Mouse (Mus musculus) intestine, postnatal 0 days (tissue): Measurements from ENCODE around the gene Tas1r2. TPM values are rescaled to one million over a fixed set of nuclear protein-coding genes. Genes with fewer than 3 reads are reported as not detected.

Source experiments
- ATAC-seq: fragments of 200-750 bp; cut with Nextera tagmentation; 2 replicates; pipeline ENCODE4 v1.8.0; 2017; ENCODE audit warnings: mild to moderate bottlenecking, moderate TSS enrichment, moderate library complexity
- H3K27ac ChIP-seq: fragments of 300-500 bp; sonication (generic); 2 replicates; pipeline ENCODE4 v1.5.1; 2014; ENCODE audit warnings: mild to moderate bottlenecking, low read depth, low read length, moderate library complexity
- H3K27me3 ChIP-seq: fragments of 300-500 bp; sonication (generic); replicated peaks from 2 replicates; pipeline ENCODE4 v1.6.1; 2014; ENCODE audit warnings: low read length, mixed read lengths; ENCODE audit not compliant: control insufficient read depth, insufficient read depth
- H3K36me3 ChIP-seq: fragments of 300-500 bp; sonication (generic); 2 replicates; pipeline ENCODE4 v1.6.1; 2014; ENCODE audit warnings: mild to moderate bottlenecking, moderate library complexity; ENCODE audit not compliant: control insufficient read depth, insufficient read depth
- H3K4me1 ChIP-seq: fragments of 300-500 bp; sonication (generic); replicated peaks from 2 replicates; pipeline ENCODE4 v1.6.1; 2014; ENCODE audit warnings: antibody characterized with exemption, low read length, mixed read lengths; ENCODE audit not compliant: control insufficient read depth, insufficient read depth
- H3K4me2 ChIP-seq: fragments of 300-500 bp; sonication (generic); replicated peaks from 2 replicates; pipeline ENCODE4 v1.6.1; 2014; ENCODE audit warnings: low read depth, mild to moderate bottlenecking, moderate library complexity
- H3K4me3 ChIP-seq: fragments of 300-500 bp; sonication (generic); 2 replicates; pipeline ENCODE4 v1.5.1; 2014; ENCODE audit warnings: low read depth, low read length
- H3K9ac ChIP-seq: fragments of 300-500 bp; sonication (generic); 2 replicates; pipeline ENCODE4 v1.6.1; 2014; ENCODE audit warnings: mild to moderate bottlenecking, low read depth, low read length
- H3K9me3 ChIP-seq: fragments of 300-500 bp; sonication (generic); 2 replicates; pipeline ENCODE4 v1.6.1; 2016; ENCODE audit warnings: mixed run types; ENCODE audit not compliant: control insufficient read depth
- CTCF ChIP-seq: sonication (generic); IDR thresholded peaks from 2 replicates; pipeline ENCODE4 v1.5.1; 2016; ENCODE audit warnings: low read depth, mild to moderate bottlenecking, control low read depth, antibody characterized with exemption, moderate library complexity
- WGBS: fragments of 180-500 bp; shearing (Covaris S2); extraction: QIAGEN DNeasy Blood & Tissue Kit; methylation state at CpG from one replicate; pipeline ENCODE4 v1.1.7; 2014; 5-methylcytosine and 5-hydroxymethylcytosine counted together
- polyA plus RNA-seq: library from polyadenylated mRNA; unstranded; fragments of >200 nt; fragmentation: Nextera tagmentation; extraction: Ambion mirVana; gene quantifications from 2 replicates; pipeline ENCODE4 v1.2.1, GENCODE M21; 2015

Tas1r2 gene
- polyA plus RNA-seq, 1 experiment from 2014 or later, result not detected

DNA sequence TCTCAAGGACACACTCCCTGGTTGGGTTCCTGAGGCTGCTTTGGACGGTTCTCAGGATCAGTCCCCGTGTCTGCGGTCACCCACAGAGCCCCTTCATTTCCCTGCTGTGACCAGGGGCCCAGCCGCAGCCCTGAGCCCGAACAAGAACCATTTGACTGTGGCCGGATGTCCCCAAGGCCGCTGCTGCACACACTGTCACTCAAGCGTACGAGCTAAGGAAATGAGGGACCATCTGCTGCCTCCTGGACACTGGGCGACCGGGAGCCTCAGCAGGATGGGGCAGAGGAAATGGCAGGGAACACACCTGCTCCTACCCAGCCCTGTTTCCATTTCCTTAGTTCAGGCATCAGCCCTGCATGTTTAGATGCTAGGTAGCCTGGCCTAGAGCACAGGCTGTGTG lies 2.4 kb upstream of the Tas1r2 start:
- H3K9me3 ChIP-seq, result no peaks in the 10 kb centered on the region

DNA sequence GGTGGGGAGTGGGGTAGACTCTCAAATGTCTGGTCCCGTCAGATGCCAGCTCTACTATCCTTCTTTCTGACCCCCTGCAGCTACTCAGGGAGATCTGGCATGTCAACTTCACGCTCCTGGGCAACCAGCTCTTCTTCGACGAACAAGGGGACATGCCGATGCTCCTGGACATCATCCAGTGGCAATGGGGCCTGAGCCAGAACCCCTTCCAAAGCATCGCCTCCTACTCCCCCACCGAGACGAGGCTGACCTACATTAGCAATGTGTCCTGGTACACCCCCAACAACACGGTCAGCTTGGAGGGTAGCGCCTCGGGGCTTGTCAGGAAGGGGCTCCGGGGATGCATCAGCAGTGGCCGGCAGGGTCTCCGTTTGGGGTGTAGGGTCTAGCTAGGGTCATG lies 8.6 kb downstream of the Tas1r2 start:
- no peak overlapping the region for H3K27ac ChIP-seq
- no peak for ATAC-seq
- H3K4me1 ChIP-seq, result no peaks in the 10 kb centered on the region
- H3K4me2 ChIP-seq, result no peak overlapping the region
- H3K4me3 ChIP-seq, result no peak overlapping the region
- no peaks in the 10 kb centered on the region for H3K27me3 ChIP-seq
- WGBS, result 84% methylated on average over 14 of the region's 14 CpGs
- no peak overlapping the region for H3K9ac ChIP-seq
- TF ChIP-seq CTCF, result no peak
- H3K9me3 ChIP-seq, result 0 out of 2 replicates have a peak, but pooled peaks cover 5% of the 10 kb centered on the region
- H3K36me3 ChIP-seq, result no peaks in the 10 kb centered on the region

More for the DNA sequence above, 2.4 kb upstream of the Tas1r2 start:
- Histone ChIP-seq H3K27me3 (no peaks in the 10 kb centered on the region), H3K4me3 (no peak overlapping the region), H3K9ac (no peak overlapping the region), H3K27ac (peak overlapping the region; percentile 50), H3K4me1 (peaks cover 10% of the 10 kb centered on the region; the same call in 1 of the 2 replicates), H3K4me2 (peak overlapping the region; percentile 21; the same call in 1 of the 2 replicates), H3K36me3 (no peaks in the 10 kb centered on the region)
- no peak for ATAC-seq
- no peak for TF ChIP-seq CTCF
- WGBS, result 53% methylated on average over 11 of the region's 11 CpGs

DNA sequence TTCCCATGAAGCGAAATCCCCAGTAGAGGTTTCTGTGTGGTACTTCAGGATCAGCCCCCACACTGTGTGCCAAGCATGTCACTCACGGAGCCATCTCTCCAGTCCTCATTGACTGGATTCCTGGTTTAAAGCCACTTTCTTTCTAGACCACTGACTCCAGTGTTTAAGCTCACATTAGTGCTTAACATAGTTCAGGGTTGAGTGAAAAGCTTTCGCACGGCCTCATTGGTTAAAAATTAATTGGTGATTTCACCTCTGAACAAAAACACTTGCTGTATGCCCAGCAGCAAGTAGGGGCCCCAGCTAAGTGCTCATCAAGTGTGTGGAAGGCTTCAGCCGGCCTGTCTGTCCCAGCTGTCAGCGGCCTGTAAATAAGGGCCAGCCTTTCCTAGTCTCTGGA lies 14.3 kb downstream of the Tas1r2 start:
- no peak for TF ChIP-seq CTCF
- ATAC-seq, result peak; percentile 36; the same call in 1 of the 2 replicates
- H3K4me1 ChIP-seq, result no peaks in the 10 kb centered on the region; the same call in 1 of the 2 replicates
- WGBS, result 43% methylated on average over 6 of the region's 6 CpGs
- no peak overlapping the region for H3K4me2 ChIP-seq
- no peak overlapping the region for H3K27ac ChIP-seq
- H3K36me3 ChIP-seq, result no peaks in the 10 kb centered on the region
- no peaks in the 10 kb centered on the region for H3K9me3 ChIP-seq
- H3K27me3 ChIP-seq, result peaks cover 3% of the 10 kb centered on the region; the same call in 1 of the 2 replicates
- H3K9ac ChIP-seq, result no peak overlapping the region
- H3K4me3 ChIP-seq, result no peak overlapping the region

GRCm38 (mm10) chr4:139669847-139670246 lies 16.5 kb downstream of the Tas1r2 start:
- H3K27me3 ChIP-seq, result peaks cover 3% of the 10 kb centered on the region; the same call in 1 of the 2 replicates
- H3K4me1 ChIP-seq, result no peaks in the 10 kb centered on the region; the same call in 1 of the 2 replicates
- no peaks in the 10 kb centered on the region for H3K9me3 ChIP-seq
- H3K4me2 ChIP-seq, result no peak overlapping the region
- H3K36me3 ChIP-seq, result no peaks in the 10 kb centered on the region
- no peak overlapping the region for H3K4me3 ChIP-seq
- no peak overlapping the region for H3K9ac ChIP-seq
- H3K27ac ChIP-seq, result no peak overlapping the region
- peak; percentile 51 for ATAC-seq
- WGBS, result 6% methylated on average over 6 of the region's 6 CpGs
- TF ChIP-seq CTCF, result peak; percentile 99

DNA sequence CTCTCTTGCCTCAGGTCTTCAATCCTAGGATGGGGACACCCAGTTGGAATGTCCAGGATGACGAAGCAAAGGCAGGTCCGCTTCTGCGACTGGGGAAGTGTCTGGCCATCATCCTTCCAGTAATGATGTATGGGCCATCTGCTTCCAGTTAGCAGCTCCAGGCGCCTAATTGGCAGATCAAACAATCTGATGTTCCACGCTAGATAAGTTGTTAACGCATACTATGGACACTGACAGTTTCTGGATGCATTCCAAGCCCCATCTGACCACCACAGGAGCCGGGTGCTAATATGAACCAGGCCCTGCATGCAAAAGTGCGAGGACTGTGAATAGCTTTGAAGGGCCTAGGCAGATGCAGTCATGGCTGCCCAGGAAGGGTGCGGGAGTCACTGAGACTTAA lies 22.4 kb downstream of the Tas1r2 start:
- 67% methylated on average over 9 of the region's 9 CpGs for WGBS
- ATAC-seq, result no peak
- no peak overlapping the region for H3K9ac ChIP-seq
- no peaks in the 10 kb centered on the region; the same call in 1 of the 2 replicates for H3K27me3 ChIP-seq
- H3K4me2 ChIP-seq, result no peak overlapping the region
- H3K9me3 ChIP-seq, result 0 out of 2 replicates have a peak, but pooled peaks cover 5% of the 10 kb centered on the region
- H3K4me3 ChIP-seq, result no peak overlapping the region
- no peaks in the 10 kb centered on the region for H3K36me3 ChIP-seq
- no peak for TF ChIP-seq CTCF
- H3K4me1 ChIP-seq, result no peaks in the 10 kb centered on the region
- no peak overlapping the region for H3K27ac ChIP-seq

DNA sequence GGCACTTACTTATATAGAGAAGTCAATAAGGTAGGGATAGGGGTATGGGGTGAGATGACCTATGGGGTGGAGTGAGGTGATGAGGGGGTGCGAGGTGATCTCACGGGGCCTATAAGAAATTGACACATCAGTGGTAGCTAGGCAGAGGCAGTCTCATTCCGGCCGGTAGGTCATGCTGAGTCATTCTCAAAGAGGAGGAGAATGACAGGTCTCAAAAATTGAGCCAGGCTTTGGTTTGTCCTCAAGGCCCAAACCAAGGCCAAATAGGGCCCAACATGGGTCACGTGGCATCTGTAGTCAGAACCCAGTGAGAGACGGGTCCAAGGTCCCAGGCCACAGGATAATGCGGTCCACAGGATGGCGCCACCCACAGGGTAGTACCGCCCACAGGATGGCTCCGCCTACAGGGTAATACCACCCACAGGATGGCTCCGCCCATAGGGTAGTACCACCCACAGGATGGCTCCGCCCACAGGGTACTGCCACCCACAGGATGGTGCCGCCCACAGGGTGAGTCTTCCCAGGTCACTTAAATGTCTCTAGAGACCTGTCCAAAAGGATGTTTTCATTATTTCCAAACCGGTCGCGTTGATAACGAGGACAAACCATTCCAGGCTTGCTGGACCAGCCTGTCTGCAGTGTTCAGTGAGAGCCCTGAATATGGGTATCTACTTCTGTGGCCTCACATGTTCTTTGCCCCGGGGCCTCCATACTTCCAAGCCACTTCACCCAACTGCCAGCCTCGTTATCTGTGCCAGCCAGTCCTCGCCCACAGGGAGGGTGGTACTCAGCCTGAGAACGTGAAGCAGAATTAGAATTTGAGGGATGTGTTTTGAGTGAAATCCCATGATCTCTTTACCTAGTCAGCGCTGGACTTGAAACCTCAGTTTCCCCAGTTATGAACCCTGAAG lies 30.6 kb downstream of the Tas1r2 start:
- no peaks in the 10 kb centered on the region for H3K27me3 ChIP-seq
- H3K9ac ChIP-seq, result no peak overlapping the region
- H3K27ac ChIP-seq, result no peak overlapping the region
- no peak for TF ChIP-seq CTCF
- H3K4me1 ChIP-seq, result no peaks in the 10 kb centered on the region
- WGBS, result 71% methylated on average over 22 of the region's 22 CpGs
- H3K36me3 ChIP-seq, result no peaks in the 10 kb centered on the region
- no peak overlapping the region for H3K4me3 ChIP-seq
- peaks cover 3% of the 10 kb centered on the region; the same call in 1 of the 2 replicates for H3K9me3 ChIP-seq
- H3K4me2 ChIP-seq, result no peak overlapping the region
- peak; percentile 34; the same call in 1 of the 2 replicates for ATAC-seq
